ENCODE assay signal across 16 mouse cellular contexts in the genomic region with DNA sequence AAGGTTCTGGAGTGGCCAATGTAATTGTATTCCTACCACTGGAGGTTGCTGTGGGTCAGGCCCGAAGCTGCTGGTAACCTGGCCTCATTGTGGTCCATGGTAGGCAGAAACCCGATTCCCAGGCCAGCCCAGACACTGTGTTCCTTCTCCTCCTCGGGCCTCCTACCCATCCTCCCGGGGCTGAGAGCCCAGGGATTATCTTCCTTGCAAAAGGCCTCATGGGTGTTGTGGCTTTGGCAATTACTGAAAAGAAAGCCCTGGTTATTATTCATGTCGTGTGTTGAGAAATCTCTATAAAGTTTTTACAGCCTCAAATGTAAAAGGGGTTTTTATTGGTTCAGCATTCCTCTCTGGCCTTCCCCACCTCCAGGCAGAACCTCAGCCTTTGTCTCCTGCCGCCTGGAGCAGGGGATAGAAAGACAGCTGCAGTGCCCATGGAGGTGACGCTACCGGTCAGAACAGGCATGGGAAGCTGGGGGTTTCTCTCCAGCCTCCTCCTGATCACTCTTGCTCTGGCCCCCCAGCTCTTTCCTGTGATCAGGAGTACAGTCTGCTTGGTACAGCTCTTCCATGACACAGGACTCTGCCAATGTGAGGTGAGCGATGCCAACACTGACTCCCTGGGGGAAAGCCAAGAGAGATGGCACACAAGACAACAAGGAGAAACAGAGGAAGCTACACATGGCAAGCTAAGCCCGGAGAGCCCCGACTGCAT.
DNase-seq lines count a peak whose midpoint lies in the region; ATAC-seq and TF ChIP-seq lines count a peak whose summit lies in the region.
"Had no signal": no experiment of that assay in that cellular context is flagged by ENCODE, and none has a peak within 500 bp of the region (broad histone marks: within the 10 kb centered on the region; RNA-seq: fewer than 3 reads in every experiment).

No protein-coding gene starts in this region.

- ATAC-seq in forebrain, embryonic 15.5 days (replicated peaks): peak; percentile 55; the same call in 1 of the 2 replicates
- ATAC-seq in midbrain, postnatal 0 days (ENCODE audit: low FRiP score): peak; percentile 84

- DNase-seq in left cerebral cortex, postnatal 4 days: peak; percentile 80
- DNase-seq in left cerebral cortex, postnatal 36 days (ENCODE audit: low spot score in 2 of 2): no peak
- peak; percentile 56 to 62 for DNase-seq in cerebellum, adult 18-20 months
- peak; percentile 72 for DNase-seq in midbrain, postnatal 0 days (ENCODE audit: low spot score)
- DNase-seq in embryo, embryonic 10.5 days (ENCODE audit: low spot score): no peak
- no peak for DNase-seq in embryo, embryonic 10 days (ENCODE audit: low spot score)
- DNase-seq: adrenal gland, postnatal 14 days; gastrocnemius, postnatal 25 days; kidney, adult 11 months; lung, adult 18-20 months; right cerebral cortex, postnatal 14 days; thymus, postnatal 4 days had no signal

- no peaks in the 10 kb centered on the region for H3K36me3 ChIP-seq in forebrain, embryonic 15.5 days
- no peaks in the 10 kb centered on the region for H3K36me3 ChIP-seq in midbrain, postnatal 0 days (ENCODE audit: insufficient read depth, low read length)
- H3K36me3 ChIP-seq: heart, embryonic 15.5 days; stomach, embryonic 15.5 days had no signal

- WGBS in forebrain, embryonic 15.5 days: 32% methylated on average over 11 of the region's 11 CpGs
- WGBS in midbrain, postnatal 0 days: 33% methylated on average over 11 of the region's 11 CpGs

- no peaks in the 10 kb centered on the region for H3K9me3 ChIP-seq in forebrain, embryonic 15.5 days
- H3K9me3 ChIP-seq in midbrain, postnatal 0 days (ENCODE audit: low read length): no peaks in the 10 kb centered on the region
- H3K9me3 ChIP-seq: heart, embryonic 15.5 days; stomach, embryonic 15.5 days had no signal

- no peak overlapping the region for H3K9ac ChIP-seq in forebrain, embryonic 15.5 days (replicated peaks)
- H3K9ac ChIP-seq in midbrain, postnatal 0 days (replicated peaks; ENCODE audit: low read length, poor library complexity, severe bottlenecking): no peak overlapping the region
- H3K9ac ChIP-seq: heart, embryonic 15.5 days; stomach, embryonic 15.5 days had no signal

- no peak overlapping the region for H3K4me2 ChIP-seq in forebrain, embryonic 15.5 days (replicated peaks)
- H3K4me2 ChIP-seq in midbrain, postnatal 0 days (ENCODE audit: low read depth, low read length, poor library complexity, severe bottlenecking): no peak overlapping the region
- H3K4me2 ChIP-seq: heart, embryonic 15.5 days; stomach, embryonic 15.5 days had no signal

- H3K27me3 ChIP-seq in forebrain, embryonic 15.5 days: no peaks in the 10 kb centered on the region
- H3K27me3 ChIP-seq in midbrain, postnatal 0 days (ENCODE audit: insufficient read depth, low read length): no peaks in the 10 kb centered on the region
- H3K27me3 ChIP-seq: CH12.LX; heart, embryonic 15.5 days; stomach, embryonic 15.5 days had no signal

- H3K4me1 ChIP-seq in forebrain, embryonic 15.5 days: peaks cover 15% of the 10 kb centered on the region
- H3K4me1 ChIP-seq in midbrain, postnatal 0 days (ENCODE audit: insufficient read depth, low read length): no peaks in the 10 kb centered on the region
- H3K4me1 ChIP-seq: heart, embryonic 15.5 days; stomach, embryonic 15.5 days had no signal

- TF ChIP-seq CTCF in midbrain, postnatal 0 days (IDR thresholded peaks at IDR 0.05): peak; percentile 21

- no peak overlapping the region for H3K4me3 ChIP-seq in forebrain, embryonic 15.5 days
- no peak overlapping the region for H3K4me3 ChIP-seq in midbrain, postnatal 0 days (ENCODE audit: low read depth, low read length)
- H3K4me3 ChIP-seq: heart, embryonic 15.5 days; stomach, embryonic 15.5 days had no signal

- intact Hi-C loops in left cerebral cortex, postnatal 4 days (cut with DNase I): no loop called here
- intact Hi-C loops in left cerebral cortex, postnatal 36 days (cut with DNase I): no loop called here

- H3K27ac ChIP-seq in forebrain, embryonic 15.5 days (replicated peaks): no peak overlapping the region
- peak overlapping the region; percentile 62 for H3K27ac ChIP-seq in midbrain, postnatal 0 days (ENCODE audit: low read depth, low read length)
- H3K27ac ChIP-seq: heart, embryonic 15.5 days; stomach, embryonic 15.5 days had no signal

Comparison
In these comparisons a context has a peak if more than half of its experiments do, and no peak if none do; other contexts are left out.
1. DNase-seq: peak in left cerebral cortex, postnatal 4 days (single experiment), cerebellum, adult 18-20 months (2 of 2) and midbrain, postnatal 0 days (single experiment); none in left cerebral cortex, postnatal 36 days (0 of 2), embryo, embryonic 10.5 days (single experiment) and embryo, embryonic 10 days (single experiment).